Mouse (Mus musculus) cerebellum, postnatal 10 days (tissue): ENCODE measurements at regions not wholly inside any gene's neighbourhood (a gene's known extent, or its start where the extent isn't known, plus 50 kb on each side); places are given as distances from the start of the nearest gene placed in this dataset.

Experiments
- DNase-seq, 2 experiments: peaks; one replicate each; pipeline ENCODE4 v3.0.0; 2021; ENCODE audit warnings: mixed read lengths in 2 of 2

- DNase-seq: peak; percentile 74
Observed at GRCm38 (mm10) chrX:96019556-96019955, 62.8 kb upstream of the Las1l start.

GRCm38 (mm10) chrX:96020407-96020806 is 63.6 kb upstream of the Las1l start:
- no peak for DNase-seq

GRCm38 (mm10) chrX:96025374-96025773 is 68.6 kb upstream of the Las1l start:
- no peak for DNase-seq

- no peak for DNase-seq
Observed at GRCm38 (mm10) chrX:96025876-96026275, 69.1 kb upstream of the Las1l start.

- no peak for DNase-seq
Observed at GRCm38 (mm10) chrX:96031591-96031990, 64.3 kb upstream of the Msn start.

GRCm38 (mm10) chrX:96035307-96035706 is 60.5 kb upstream of the Msn start:
- no peak for DNase-seq

- DNase-seq: no peak
Observed at GRCm38 (mm10) chrX:96042193-96042592, 53.6 kb upstream of the Msn start.
